Mouse (Mus musculus) midbrain, postnatal 0 days (tissue): ENCODE data around the gene Padi3. TPM values are rescaled to one million over a fixed set of nuclear protein-coding genes. Genes with fewer than 3 reads are reported as not detected.

Experiments used
- ATAC-seq: fragments of 200-750 bp; cut with Nextera tagmentation; 2 replicates; pipeline ENCODE4 v1.8.0; 2017; ENCODE audit warnings: moderate number of reproducible peaks, mild to moderate bottlenecking, moderate TSS enrichment, moderate library complexity; ENCODE audit not compliant: low FRiP score
- DNase-seq: peaks from one replicate; pipeline ENCODE4 v3.0.0-alpha.2; 2015; ENCODE audit warnings: low spot score
- H3K27ac ChIP-seq: fragments of 300-500 bp; sonication (generic); 2 replicates; pipeline ENCODE4 v1.5.1; 2014; ENCODE audit warnings: low read depth, mild to moderate bottlenecking, low read length, mixed read lengths
- H3K27me3 ChIP-seq: fragments of 300-500 bp; sonication (generic); 2 replicates; pipeline ENCODE4 v1.6.1; 2014; ENCODE audit warnings: low read length, control low read depth, mixed read lengths; ENCODE audit not compliant: insufficient read depth
- H3K36me3 ChIP-seq: fragments of 300-500 bp; sonication (generic); 2 replicates; pipeline ENCODE4 v1.6.1; 2014; ENCODE audit warnings: low read length, control low read depth, mixed read lengths; ENCODE audit not compliant: insufficient read depth
- H3K4me1 ChIP-seq: fragments of 300-500 bp; sonication (generic); 2 replicates; pipeline ENCODE4 v1.6.1; 2014; ENCODE audit warnings: mild to moderate bottlenecking, control low read depth, antibody characterized with exemption, low read length, mixed read lengths; ENCODE audit not compliant: insufficient read depth
- H3K4me2 ChIP-seq: fragments of 300-500 bp; sonication (generic); 2 replicates; pipeline ENCODE4 v1.6.1; 2014; ENCODE audit warnings: low read depth, mild to moderate bottlenecking, low read length, mixed read lengths; ENCODE audit not compliant: poor library complexity, severe bottlenecking
- H3K4me3 ChIP-seq: fragments of 300-500 bp; sonication (generic); 2 replicates; pipeline ENCODE4 v1.5.1; 2014; ENCODE audit warnings: low read depth, mild to moderate bottlenecking, low read length, moderate library complexity
- H3K9ac ChIP-seq: fragments of 300-500 bp; sonication (generic); replicated peaks from 2 replicates; pipeline ENCODE4 v1.6.1; 2014; ENCODE audit warnings: mild to moderate bottlenecking, low read length, moderate library complexity, mixed read lengths; ENCODE audit not compliant: poor library complexity, severe bottlenecking
- H3K9me3 ChIP-seq: fragments of 300-500 bp; sonication (generic); 2 replicates; pipeline ENCODE4 v1.6.1; 2016; ENCODE audit warnings: low read length, control low read depth
- CTCF ChIP-seq: IDR thresholded peaks from 2 replicates; pipeline ENCODE4 v1.5.1; 2016; ENCODE audit warnings: antibody characterized with exemption, mild to moderate bottlenecking
- WGBS: fragments of 180-500 bp; shearing (Covaris S2); extraction: QIAGEN DNeasy Blood & Tissue Kit; methylation state at CpG from one replicate; pipeline ENCODE4 v1.1.7; 2014; 5-methylcytosine and 5-hydroxymethylcytosine counted together
- polyA plus RNA-seq: library from polyadenylated mRNA; unstranded; fragments of >200 nt; fragmentation: Nextera tagmentation; extraction: Ambion mirVana; gene quantifications from 2 replicates; pipeline ENCODE4 v1.2.1, GENCODE M21; 2015
- total RNA-seq: library from RNA; depleted of rRNA; stranded (reverse); fragments of >200 nt; gene quantifications from 2 replicates; pipeline ENCODE4 v1.2.3, GENCODE M21; 2014

The Padi3 gene
- total and polyA plus RNA-seq, 2 experiments from 2014 or later: not detected

- Histone ChIP-seq H3K27me3 (peaks cover 14% of the 10 kb centered on the region; the same call in 1 of the 2 replicates), H3K4me1 (no peaks in the 10 kb centered on the region), H3K4me3 (no peak overlapping the region), H3K9me3 (no peaks in the 10 kb centered on the region), H3K36me3 (no peaks in the 10 kb centered on the region), H3K4me2 (peak overlapping the region; percentile 28; the same call in 1 of the 2 replicates), H3K9ac (no peak overlapping the region), H3K27ac (no peak overlapping the region)
- ATAC-seq (no peak), DNase-seq (no peak)
- WGBS: 28% methylated on average over 36 of the region's 36 CpGs
- TF ChIP-seq CTCF: peak; percentile 54
Observed at GRCm38 (mm10) chr4:140814241-140815225, 4.1 kb upstream of the Padi3 start.

GRCm38 (mm10) chr4:140813358-140814185 lies 3.1 kb upstream of the Padi3 start:
- no peaks in the 10 kb centered on the region for H3K4me1 ChIP-seq
- peaks cover 14% of the 10 kb centered on the region; the same call in 1 of the 2 replicates for H3K27me3 ChIP-seq
- H3K9me3 ChIP-seq: no peaks in the 10 kb centered on the region
- H3K27ac ChIP-seq: no peak overlapping the region
- DNase-seq (no peak), ATAC-seq (no peak)
- WGBS: 32% methylated on average over 13 of the region's 13 CpGs
- no peaks in the 10 kb centered on the region for H3K36me3 ChIP-seq
- no peak overlapping the region for H3K4me3 ChIP-seq
- H3K4me2 ChIP-seq: no peak overlapping the region
- no peak for TF ChIP-seq CTCF
- no peak overlapping the region for H3K9ac ChIP-seq

DNA sequence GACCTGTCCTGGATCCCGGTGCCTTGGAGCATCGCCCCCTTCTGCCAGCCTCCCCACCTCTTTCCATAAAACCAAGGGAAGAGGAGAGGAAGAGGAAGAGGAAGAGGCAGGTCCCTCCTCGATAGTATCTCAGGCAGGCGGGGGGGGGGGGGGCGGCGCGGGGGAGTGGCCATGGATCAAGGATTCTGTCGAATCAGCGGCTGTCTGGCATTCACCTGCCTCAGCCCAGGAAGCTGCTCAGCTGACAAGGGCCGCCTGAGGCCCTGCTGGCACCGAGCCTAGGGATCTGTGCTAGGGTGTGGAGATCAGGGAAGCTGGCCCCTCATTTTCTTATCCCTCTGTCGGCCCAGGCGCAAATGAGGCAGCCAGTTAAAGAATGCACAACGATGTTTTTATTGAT lies 2.2 kb upstream of the Padi3 start:
- Histone ChIP-seq H3K4me1 (no peaks in the 10 kb centered on the region), H3K9ac (no peak overlapping the region), H3K36me3 (no peaks in the 10 kb centered on the region), H3K4me3 (no peak overlapping the region), H3K27me3 (peaks cover 14% of the 10 kb centered on the region; the same call in 1 of the 2 replicates), H3K4me2 (no peak overlapping the region), H3K27ac (no peak overlapping the region), H3K9me3 (no peaks in the 10 kb centered on the region)
- no peak for ATAC-seq
- DNase-seq: peak; percentile 47
- WGBS: 32% methylated on average over 9 of the region's 14 CpGs
- no peak for TF ChIP-seq CTCF

GRCm38 (mm10) chr4:140812191-140812590 lies 1.7 kb upstream of the Padi3 start:
- Histone ChIP-seq H3K4me2 (no peak overlapping the region), H3K4me3 (no peak overlapping the region), H3K9ac (no peak overlapping the region), H3K4me1 (no peaks in the 10 kb centered on the region), H3K9me3 (no peaks in the 10 kb centered on the region), H3K27ac (no peak overlapping the region), H3K36me3 (no peaks in the 10 kb centered on the region), H3K27me3 (peaks cover 14% of the 10 kb centered on the region; the same call in 1 of the 2 replicates)
- 84% methylated on average over 8 of the region's 8 CpGs for WGBS
- ATAC-seq (no peak), DNase-seq (no peak)
- TF ChIP-seq CTCF: no peak

- no peak for ATAC-seq
- 86% methylated on average over 8 of the region's 8 CpGs for WGBS
Observed at GRCm38 (mm10) chr4:140809118-140809517, 1.3 kb downstream of the Padi3 start.

More at GRCm38 (mm10) chr4:140809118-140809517, 1.3 kb downstream of the Padi3 start:
- H3K4me2 ChIP-seq: no peak overlapping the region
- no peak overlapping the region for H3K9ac ChIP-seq
- no peak for DNase-seq
- H3K4me1 ChIP-seq: no peaks in the 10 kb centered on the region
- H3K27ac ChIP-seq: no peak overlapping the region
- no peak for TF ChIP-seq CTCF
- no peak overlapping the region for H3K4me3 ChIP-seq
- H3K27me3 ChIP-seq: 0 out of 2 replicates have a peak, but pooled peaks cover 7% of the 10 kb centered on the region
- H3K9me3 ChIP-seq: no peaks in the 10 kb centered on the region
- H3K36me3 ChIP-seq: no peaks in the 10 kb centered on the region
